Mouse (Mus musculus): ENCODE results near the gene 2010111I01Rik. TPM values are rescaled to one million over a fixed set of nuclear protein-coding genes. Genes with fewer than 3 reads are reported as not detected.
"Not testable (repeated sequence)": the region's sequence is repeated elsewhere in the genome, so short reads cannot be mapped to it uniquely, and the experiment has no call there.

The 2010111I01Rik gene
- 81.1 and 85.1 TPM in 2 replicates for polyA plus RNA-seq (2012; rRNA removed)

DNA sequence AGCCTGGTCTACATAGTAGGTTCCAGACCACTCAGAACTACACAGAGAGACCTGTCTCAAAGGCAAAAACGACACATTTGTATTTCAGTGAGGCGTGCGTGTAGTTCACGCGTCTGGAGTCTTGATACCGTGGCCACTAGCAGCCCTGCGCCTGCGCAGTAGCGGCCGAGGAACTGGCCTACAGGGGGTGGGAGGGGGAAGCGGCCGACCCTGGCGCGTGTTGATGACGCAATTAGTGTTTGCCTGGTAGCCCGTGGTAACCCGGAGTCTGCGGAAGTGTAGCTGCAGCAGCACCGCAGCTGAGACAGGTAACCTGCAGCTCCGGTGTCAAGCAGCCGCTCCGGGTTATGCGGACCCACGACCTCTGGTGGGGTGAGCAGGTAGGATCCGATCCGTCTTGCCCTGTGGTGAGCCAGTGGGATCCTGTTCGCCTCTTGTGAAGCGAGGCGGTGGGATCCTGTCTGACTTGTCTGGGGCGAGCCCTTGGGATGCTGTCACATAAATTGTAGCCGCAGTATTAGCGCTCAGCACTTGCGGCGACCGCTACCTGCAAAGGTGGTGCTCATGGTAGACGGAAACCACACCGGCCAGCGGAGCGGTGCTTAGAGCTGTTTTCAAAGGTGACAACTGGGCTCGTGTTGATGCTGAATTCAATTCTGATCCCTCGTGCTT, at the start of gene 2010111I01Rik:
2010111I01Rik (plus strand) TSS at position 254 of the 672 bp plus-strand sequence.
- WGBS = under 1% methylated on average over 41 of the region's 41 CpGs
- DNase-seq (ENCODE audit: low read depth, low spot score) = peak; percentile 89

DNA sequence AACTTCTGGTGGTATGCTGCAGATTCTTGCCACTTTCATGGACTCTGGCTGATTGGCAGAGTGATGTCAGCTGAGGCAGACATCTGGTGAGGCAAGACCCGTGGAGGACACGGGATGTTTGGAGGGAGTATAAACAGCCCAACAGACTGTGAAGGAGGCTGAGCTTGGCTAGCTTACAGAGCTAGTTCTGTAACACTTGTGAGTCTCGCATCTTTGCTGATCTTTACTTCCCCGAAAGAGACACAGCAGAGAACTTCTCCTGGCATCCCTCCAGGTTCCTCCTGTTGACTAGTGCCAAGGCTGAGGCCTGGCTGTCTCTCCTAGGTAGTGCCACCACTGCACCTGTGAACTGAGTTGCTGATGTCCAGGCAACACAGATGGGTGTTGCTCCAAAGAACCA, 48.0 kb upstream of the 2010111I01Rik start:
- WGBS = 27% methylated on average over 4 of the region's 4 CpGs
- no peak for DNase-seq (ENCODE audit: low read depth, low spot score)

DNA sequence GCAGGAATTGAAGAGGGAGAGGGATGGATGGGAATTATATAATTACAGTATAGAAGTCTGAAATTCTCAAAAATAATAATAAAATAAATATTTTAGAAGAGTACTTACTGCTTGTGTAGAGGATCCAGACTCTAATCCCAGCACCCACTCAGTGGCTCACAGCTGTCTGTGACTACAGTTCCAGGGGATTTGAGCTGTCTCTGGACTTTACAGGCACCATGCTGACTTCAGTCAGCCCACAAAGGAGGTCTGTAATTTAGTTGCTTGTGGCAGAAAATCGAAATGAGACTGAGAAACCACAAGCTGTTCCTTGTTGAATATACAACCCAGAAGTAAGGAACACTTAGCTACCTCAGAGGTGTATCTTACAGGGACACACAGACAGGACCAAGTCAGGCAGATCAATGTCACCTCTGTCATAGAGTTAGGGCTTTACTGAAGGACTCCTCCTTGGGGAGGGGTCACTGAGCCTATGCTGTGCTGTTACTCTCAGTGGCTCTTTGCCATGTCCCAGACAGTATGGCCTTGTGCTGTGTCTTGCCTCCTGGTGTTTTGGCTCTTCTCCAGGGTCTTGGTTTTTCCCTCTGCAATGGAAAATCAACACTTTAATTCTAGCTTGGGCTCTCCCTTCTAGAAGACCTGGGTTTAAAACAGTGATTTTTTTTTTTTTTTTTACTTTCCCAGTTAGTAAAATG, 47.1 kb upstream of the 2010111I01Rik start:
- WGBS = 35% methylated on average over 1 of the region's 1 CpGs
- DNase-seq (ENCODE audit: low read depth, low spot score) = no peak

DNA sequence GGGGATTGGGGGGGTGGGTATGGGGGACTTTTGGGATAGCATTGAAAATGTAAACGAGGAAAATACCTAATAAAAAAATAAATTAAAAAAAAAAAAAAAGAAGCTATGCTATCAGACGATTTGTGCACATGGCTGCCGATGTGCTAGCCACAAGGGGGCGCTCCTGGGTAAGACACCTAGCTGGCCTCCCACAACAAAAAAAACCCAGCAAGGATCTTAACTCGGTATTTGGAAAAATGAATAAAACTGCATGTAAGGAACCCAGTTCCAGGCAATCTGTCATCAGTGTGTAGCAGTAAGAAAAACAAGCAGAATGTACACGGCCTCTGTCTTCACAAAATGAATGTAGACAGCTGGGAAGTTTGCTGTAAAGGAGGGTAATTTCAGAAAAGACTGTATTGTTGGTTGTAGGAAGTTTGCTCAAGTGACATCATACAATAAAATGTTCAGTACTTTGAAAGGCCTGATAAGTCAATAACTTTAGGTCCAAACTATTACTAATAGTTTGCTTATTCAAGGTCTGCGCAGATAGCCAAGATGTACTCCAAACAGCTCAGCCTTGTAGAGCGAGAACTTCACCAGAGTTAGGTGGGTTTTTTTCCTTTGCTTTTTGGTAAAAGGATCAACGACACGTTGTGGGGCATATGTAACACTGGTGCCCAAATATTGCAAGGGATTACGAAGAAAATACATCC, 44.9 kb upstream of the 2010111I01Rik start:
- WGBS = 21% methylated on average over 11 of the region's 11 CpGs

DNA sequence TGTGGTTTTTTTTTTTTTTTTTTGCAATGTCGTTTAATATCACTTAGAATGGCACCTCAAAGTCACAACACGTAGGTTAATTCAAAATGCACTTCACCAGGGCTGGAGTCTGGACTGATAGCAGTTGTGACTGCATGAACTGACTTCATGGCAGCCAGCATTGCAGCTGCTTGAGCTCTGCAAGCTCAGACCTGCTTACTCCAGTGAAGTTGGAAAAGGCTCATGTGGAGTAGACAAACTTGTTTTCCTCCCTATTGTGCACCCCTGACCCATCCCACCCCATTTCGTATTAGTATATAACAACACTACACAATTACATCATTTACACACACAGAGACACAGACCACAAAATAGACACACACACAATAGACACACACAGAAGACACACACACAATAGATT, 42.0 kb upstream of the 2010111I01Rik start:
- WGBS = 64% methylated on average over 3 of the region's 3 CpGs
- DNase-seq (ENCODE audit: low read depth, low spot score) = no peak

More for the DNA sequence above, 44.9 kb upstream of the 2010111I01Rik start:
- peak; percentile 45 for DNase-seq (ENCODE audit: low read depth, low spot score)

DNA sequence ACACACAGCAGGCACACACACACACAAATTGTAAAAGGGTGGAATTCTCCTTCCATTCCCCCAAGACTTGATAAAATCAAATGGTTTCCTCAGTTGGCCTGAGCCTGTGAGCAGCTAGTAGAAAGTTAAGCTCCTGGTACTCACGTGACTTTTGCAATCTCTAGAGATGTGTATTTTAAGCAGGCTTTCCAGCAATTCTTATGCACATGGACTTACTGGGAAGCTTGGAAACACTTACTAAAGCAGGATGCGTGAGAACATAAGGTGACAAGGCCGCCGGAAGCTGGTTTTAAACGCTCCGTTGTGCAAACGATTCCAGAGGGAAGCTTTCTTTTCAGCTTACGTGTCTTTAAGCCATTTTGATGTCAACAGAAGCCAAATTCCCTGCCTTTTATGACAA, 41.5 kb upstream of the 2010111I01Rik start:
- DNase-seq (ENCODE audit: low read depth, low spot score) = no peak
- WGBS = 71% methylated on average over 8 of the region's 8 CpGs

DNA sequence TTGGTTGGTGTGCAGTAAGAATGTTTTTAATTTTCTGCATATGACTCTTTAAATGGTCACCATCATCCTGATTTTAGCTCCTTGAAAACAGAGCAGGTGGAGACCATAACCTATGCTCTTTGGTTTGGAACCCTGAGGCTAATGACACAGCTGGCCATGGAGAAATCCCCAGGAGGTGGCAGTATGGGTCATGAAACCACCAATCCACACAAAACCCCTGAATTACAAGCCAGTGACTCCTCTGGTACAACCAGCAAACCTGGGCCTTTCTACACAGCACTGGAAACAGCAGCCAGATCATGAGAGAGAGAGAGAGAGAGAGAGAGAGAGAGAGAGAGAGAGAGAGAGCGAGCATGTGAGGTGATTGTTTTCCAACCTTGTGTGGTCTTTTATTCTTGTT, 38.2 kb upstream of the 2010111I01Rik start:
- 75% methylated on average over 1 of the region's 1 CpGs for WGBS
- peak; percentile 4 for DNase-seq (ENCODE audit: low read depth, low spot score)

DNA sequence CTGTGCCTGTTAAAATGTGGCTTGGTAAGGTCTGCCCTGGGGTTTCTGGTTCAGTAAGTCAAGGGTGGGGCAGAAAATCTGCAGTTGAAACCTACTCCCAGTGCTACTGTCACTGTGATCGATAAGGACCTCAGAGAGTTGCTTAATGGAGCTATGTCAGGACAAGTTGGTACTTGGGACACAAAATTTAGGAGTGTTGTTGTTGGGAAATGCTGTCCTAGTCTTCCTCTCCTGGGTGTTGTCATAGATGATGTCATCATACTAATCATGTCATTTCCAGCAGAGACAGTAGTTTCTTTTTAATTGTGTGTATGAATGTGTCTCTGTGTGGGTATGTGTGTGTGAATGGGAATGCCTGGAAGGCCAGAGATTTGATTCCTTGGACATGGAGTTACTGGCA, 37.2 kb upstream of the 2010111I01Rik start:
- 74% methylated on average over 1 of the region's 1 CpGs for WGBS
- DNase-seq (ENCODE audit: low read depth, low spot score) = no peak

DNA sequence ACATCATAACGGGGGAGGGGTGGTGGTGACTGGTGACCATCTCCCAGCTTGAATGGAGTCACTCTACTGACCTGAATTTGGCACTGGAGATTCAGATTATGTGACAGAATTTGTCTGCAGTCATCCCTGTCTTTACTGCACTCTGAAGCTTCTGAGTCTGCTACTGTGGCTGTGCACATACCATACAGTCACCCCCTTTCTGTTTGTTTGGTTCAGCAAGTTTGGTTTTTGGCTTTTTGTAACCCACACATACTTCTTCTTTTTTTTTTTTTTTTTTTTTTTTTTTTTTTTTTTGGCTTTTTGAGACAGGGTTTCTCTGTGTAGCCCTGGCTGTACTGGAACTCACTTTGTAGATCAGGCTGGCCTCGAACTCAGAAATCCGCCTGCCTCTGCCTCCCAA, 35.5 kb upstream of the 2010111I01Rik start:
- WGBS = 82% methylated on average over 3 of the region's 3 CpGs
- not testable (repeated sequence) for DNase-seq (ENCODE audit: low read depth, low spot score)

DNA sequence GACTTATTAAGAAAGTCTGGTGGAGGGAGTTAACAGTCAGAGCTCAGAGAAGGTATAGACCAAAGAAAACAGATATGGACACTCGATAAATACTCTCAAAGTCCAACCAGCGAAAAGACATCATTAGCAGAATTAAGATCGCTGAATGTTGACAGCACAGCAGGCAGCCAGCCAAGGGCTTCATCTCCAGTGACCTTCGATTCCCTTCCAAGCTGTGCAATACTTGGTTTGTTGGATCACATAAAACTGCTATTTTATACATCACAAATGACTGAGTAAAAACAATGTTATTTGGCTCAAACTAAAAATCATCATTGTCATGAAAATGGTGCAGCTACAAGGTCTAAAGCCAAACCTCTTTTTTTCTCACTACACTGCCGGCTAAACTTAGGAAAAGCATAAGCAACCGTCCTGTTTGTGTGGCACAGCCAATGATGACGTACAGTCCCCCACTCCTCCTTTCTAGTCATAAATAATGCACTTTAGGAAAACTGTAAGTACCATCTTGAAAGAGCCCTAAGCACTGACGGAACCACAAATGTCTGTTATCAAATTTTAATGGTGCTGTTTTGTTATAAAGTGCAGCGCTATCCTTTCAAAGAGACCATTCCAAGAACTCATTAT, 34.8 kb upstream of the 2010111I01Rik start:
- no peak for DNase-seq (ENCODE audit: low read depth, low spot score)

DNA sequence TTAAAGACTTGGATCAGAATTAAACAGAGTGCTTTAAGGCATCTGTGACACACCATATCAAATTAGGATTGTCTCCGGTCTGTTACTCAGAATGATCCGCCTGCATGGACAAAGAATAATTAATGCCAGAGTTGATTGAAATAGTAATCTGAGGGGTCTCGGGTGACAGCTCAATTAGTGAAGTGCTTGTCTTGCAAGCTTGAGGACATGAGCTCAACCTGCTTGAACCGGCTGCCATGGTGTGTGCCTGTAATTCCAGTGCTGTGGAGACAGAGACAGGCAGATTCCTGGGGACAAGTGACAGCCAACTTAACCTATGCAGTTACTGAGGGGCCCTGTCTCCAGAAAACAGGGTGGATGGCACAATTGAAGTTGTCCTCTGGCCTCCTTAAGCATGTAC, 32.2 kb upstream of the 2010111I01Rik start:
- no peak for DNase-seq (ENCODE audit: low read depth, low spot score)
- 93% methylated on average over 4 of the region's 4 CpGs for whole genome bisulfite sequencing

More for the DNA sequence above, 34.8 kb upstream of the 2010111I01Rik start:
- 61% methylated on average over 9 of the region's 9 CpGs for WGBS

DNA sequence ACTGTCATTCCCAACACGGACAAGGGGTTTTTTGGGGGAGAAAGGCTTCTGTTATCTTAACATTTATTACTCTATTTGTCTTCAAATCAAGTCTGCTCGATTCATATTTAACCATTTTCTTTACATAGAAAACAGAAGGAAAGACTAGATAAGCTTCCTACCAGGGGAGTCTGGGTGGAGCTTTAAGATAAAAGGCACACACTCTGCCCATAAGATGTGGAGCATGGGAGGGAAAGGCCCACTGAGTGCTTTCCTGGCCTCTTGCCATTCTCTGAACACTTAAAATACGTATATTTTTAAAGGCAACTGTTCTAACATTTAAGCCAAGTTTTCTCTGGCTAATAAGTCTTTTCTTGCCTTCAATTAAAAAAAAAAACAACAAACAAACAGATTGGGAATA, 25.3 kb upstream of the 2010111I01Rik start:
- DNase-seq (ENCODE audit: low read depth, low spot score) = no peak
- 37% methylated on average over 3 of the region's 3 CpGs for WGBS

DNA sequence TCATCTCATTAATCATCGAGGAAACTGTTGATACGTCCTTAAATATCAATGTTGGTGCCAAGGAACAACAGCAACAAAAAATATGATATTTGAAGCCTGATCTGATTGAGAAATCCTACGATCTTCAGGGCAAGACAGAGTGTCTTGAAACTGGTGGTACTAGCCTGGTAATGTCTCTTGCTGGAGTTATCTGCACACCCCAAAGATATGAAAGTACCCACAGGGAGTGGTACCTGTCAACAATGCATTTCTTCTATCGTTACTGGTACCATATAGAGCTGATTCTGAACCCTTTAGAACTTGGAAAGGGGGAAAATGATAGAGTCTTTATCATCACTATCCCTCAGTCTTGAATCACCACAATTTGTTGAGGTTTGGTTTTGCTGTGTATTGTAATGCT, 24.9 kb upstream of the 2010111I01Rik start:
- 79% methylated on average over 4 of the region's 4 CpGs for WGBS

DNA sequence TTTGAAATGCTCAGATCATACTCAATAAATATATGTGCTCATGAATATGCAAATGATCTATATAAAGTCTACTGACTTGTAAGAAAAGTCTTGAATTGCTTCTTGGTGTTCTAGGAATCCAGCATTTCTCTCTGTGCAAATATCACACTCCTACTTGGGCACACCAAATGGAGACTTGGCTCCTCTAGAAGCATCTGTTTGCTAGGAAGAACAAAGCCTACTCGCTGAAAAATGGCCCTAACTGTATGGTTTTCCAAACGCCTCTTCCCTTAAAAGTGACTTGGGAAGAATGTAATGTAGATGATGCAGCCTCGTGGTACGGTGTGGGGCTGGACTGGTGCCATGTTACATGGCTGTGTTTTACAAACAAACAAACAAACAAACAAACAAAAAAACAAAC, 24.0 kb upstream of the 2010111I01Rik start:
- no peak for DNase-seq (ENCODE audit: low read depth, low spot score)
- 85% methylated on average over 4 of the region's 4 CpGs for WGBS

More for the DNA sequence above, 24.9 kb upstream of the 2010111I01Rik start:
- DNase-seq (ENCODE audit: low read depth, low spot score) = no peak

DNA sequence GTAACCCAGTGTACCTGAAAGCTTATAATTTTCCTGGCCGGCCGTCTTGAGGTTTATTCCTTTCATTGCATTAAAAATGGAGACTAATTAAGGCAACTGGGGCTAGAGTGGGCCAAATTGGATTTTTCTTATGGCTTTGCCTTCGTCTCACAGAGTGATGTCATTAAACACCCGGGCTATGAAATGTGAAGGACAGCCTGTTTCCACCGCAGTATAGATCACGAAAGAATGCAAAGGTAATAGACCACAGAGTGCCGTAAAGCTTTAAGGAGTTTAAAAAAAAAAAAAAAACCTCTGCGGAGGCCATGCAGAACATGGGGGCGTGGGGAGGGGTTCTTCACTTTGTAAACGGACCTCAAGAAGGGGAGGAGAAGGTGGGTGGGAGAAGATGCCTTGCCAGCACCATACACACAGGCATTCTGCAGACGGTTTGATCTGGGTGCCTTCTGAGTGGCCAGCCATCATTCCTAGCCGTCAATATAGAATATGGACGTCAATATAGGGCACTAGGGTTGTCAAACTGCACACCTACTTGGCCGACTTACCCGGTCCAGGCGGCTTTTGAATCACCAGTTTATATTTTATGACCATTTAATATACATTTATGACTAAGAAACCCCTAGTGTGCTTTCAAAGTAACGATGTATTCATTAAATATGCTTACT, 23.2 kb upstream of the 2010111I01Rik start:
- no peak for DNase-seq (ENCODE audit: low read depth, low spot score)
- 44% methylated on average over 17 of the region's 17 CpGs for WGBS

DNA sequence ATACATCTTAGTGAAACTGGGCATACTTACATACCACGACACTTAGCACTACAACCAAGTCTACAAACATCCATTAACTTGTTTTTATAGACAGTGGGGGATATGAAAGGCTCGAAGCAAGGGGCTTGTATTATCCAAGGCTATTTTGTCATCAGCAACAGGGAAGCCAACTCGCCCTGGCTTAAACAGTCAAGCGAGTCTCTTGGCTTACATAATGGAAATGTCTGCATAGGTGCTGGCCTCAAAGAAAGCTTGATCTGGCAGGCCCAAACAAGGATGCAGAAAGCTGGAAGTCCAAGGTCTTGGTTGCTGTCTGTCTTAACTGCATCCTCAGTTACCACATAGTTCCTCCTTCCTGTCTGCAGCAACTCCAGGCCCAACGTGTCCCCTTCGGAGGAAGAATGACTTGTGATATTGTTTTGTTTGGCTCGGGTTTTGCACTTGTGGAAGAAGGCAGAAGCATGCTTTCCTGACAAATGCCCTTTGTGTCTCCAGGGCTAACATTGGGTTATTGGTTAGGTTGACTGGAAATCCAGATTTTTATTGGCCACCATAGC, 21.3 kb upstream of the 2010111I01Rik start:
- DNase-seq (ENCODE audit: low read depth, low spot score) = no peak
- 54% methylated on average over 7 of the region's 7 CpGs for WGBS

DNA sequence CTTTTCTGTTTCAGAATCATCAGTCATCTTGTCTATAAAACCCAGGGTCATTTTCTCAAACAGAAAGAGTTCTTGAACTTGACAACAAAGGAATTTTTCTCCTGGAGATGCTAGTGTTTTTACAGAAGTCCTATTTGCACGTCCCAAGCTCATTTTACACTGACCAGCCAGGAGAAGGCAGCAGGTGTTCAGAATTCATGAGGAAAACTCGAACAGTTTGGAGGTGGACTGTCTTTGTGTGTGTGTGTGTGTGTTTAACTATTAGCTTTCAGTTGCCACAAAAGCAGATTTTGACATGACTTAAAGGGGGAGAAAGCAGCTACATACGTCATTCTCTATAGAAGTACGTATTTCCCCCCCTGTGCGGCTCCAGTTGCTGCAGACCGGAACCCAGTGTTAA, 20.6 kb upstream of the 2010111I01Rik start:
- DNase-seq (ENCODE audit: low read depth, low spot score) = no peak
- 64% methylated on average over 6 of the region's 6 CpGs for WGBS

DNA sequence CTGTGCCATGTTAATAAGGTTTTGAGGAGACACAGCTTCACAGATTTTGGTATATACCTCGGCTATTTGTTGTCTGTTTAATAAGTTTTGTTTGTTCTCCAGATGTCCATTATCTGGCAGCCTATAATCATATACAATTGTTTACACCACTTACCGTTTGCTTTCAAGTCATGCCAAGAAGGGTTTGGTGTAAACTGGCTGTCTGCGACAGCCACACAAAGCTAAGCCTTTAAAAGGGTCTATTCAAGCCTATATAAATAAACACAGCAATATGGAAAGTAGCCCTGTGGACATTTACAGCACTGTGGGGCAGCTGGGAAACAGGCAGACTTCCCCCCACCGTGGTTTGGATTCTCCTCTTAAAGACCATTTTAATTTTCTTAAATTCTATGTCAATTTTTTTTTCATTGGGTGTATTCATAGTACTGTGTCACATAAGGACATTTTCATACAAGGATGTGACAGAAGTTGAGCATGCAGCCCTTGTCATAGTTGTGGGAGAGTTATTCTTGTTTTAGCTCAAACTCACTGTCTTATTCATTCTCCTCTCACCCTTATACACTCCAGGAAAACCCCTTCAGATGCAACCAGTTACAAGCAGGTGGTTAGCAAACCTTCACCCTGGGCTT, 15.0 kb upstream of the 2010111I01Rik start:
- DNase-seq (ENCODE audit: low read depth, low spot score) = no peak
- 19% methylated on average over 4 of the region's 4 CpGs for WGBS

DNA sequence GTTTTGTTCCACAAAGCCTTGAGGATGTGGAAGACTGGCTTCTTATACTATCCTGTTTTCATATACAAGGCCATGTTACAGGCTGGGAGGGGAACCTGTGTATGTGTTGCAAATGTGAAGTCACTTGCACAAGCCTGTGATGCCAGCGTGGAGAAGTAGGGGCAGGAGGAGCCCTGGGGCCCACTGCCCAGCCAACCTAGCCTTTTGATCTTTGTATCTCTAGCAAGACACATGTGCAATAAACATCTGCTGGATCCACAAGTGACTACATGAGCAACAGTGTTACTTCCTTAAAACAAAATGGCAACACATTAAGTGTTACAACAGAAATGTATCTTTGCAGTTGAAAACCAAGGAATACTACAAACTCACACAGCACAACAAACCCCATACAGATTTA, 13.1 kb upstream of the 2010111I01Rik start:
- DNase-seq (ENCODE audit: low read depth, low spot score) = no peak
- WGBS = 79% methylated on average over 1 of the region's 1 CpGs
